Mouse (Mus musculus) testis, adult 2 months (tissue): ENCODE data around the gene Inhbc.

Source experiments
- CTCF ChIP-seq: fragments of 200-500 bp; IDR thresholded peaks from 2 replicates; pipeline ENCODE4 v1.5.1; 2012; ENCODE audit warnings: low read depth, mild to moderate bottlenecking, inconsistent platforms, low read length, moderate library complexity; ENCODE audit not compliant: control insufficient read depth, insufficient read depth, insufficient replicate concordance
- POLR2A ChIP-seq: fragments of 200-500 bp; IDR thresholded peaks from 2 replicates; pipeline ENCODE4 v1.6.1; 2012; ENCODE audit warnings: low read depth, mild to moderate bottlenecking, inconsistent platforms, low read length, moderate library complexity; ENCODE audit not compliant: control insufficient read depth

- TF ChIP-seq CTCF: no peak
- no peak for TF ChIP-seq POLR2A
Observed at GRCm38 (mm10) chr10:127380767-127381742, 10.8 kb upstream of the Inhbc start.
